Mouse (Mus musculus) intestine, postnatal 0 days (tissue): ENCODE data around the gene Pop5. TPM values are rescaled to one million over a fixed set of nuclear protein-coding genes. Genes with fewer than 3 reads are reported as not detected.
A peak's percentile ranks its signal among the peaks of the same experiment; 100 is the strongest.

Source experiments
- ATAC-seq: fragments of 200-750 bp; cut with Nextera tagmentation; 2 replicates; pipeline ENCODE4 v1.8.0; 2017; ENCODE audit warnings: mild to moderate bottlenecking, moderate TSS enrichment, moderate library complexity
- H3K27ac ChIP-seq: fragments of 300-500 bp; sonication (generic); 2 replicates; pipeline ENCODE4 v1.5.1; 2014; ENCODE audit warnings: mild to moderate bottlenecking, low read depth, low read length, moderate library complexity
- H3K27me3 ChIP-seq: fragments of 300-500 bp; sonication (generic); replicated peaks from 2 replicates; pipeline ENCODE4 v1.6.1; 2014; ENCODE audit warnings: low read length, mixed read lengths; ENCODE audit not compliant: control insufficient read depth, insufficient read depth
- H3K36me3 ChIP-seq: fragments of 300-500 bp; sonication (generic); 2 replicates; pipeline ENCODE4 v1.6.1; 2014; ENCODE audit warnings: mild to moderate bottlenecking, moderate library complexity; ENCODE audit not compliant: control insufficient read depth, insufficient read depth
- H3K4me1 ChIP-seq: fragments of 300-500 bp; sonication (generic); replicated peaks from 2 replicates; pipeline ENCODE4 v1.6.1; 2014; ENCODE audit warnings: antibody characterized with exemption, low read length, mixed read lengths; ENCODE audit not compliant: control insufficient read depth, insufficient read depth
- H3K4me2 ChIP-seq: fragments of 300-500 bp; sonication (generic); replicated peaks from 2 replicates; pipeline ENCODE4 v1.6.1; 2014; ENCODE audit warnings: low read depth, mild to moderate bottlenecking, moderate library complexity
- H3K4me3 ChIP-seq: fragments of 300-500 bp; sonication (generic); 2 replicates; pipeline ENCODE4 v1.5.1; 2014; ENCODE audit warnings: low read depth, low read length
- H3K9ac ChIP-seq: fragments of 300-500 bp; sonication (generic); 2 replicates; pipeline ENCODE4 v1.6.1; 2014; ENCODE audit warnings: mild to moderate bottlenecking, low read depth, low read length
- H3K9me3 ChIP-seq: fragments of 300-500 bp; sonication (generic); 2 replicates; pipeline ENCODE4 v1.6.1; 2016; ENCODE audit warnings: mixed run types; ENCODE audit not compliant: control insufficient read depth
- CTCF ChIP-seq: sonication (generic); IDR thresholded peaks from 2 replicates; pipeline ENCODE4 v1.5.1; 2016; ENCODE audit warnings: low read depth, mild to moderate bottlenecking, control low read depth, antibody characterized with exemption, moderate library complexity
- WGBS: fragments of 180-500 bp; shearing (Covaris S2); extraction: QIAGEN DNeasy Blood & Tissue Kit; methylation state at CpG from one replicate; pipeline ENCODE4 v1.1.7; 2014; 5-methylcytosine and 5-hydroxymethylcytosine counted together
- polyA plus RNA-seq: library from polyadenylated mRNA; unstranded; fragments of >200 nt; fragmentation: Nextera tagmentation; extraction: Ambion mirVana; gene quantifications from 2 replicates; pipeline ENCODE4 v1.2.1, GENCODE M21; 2015

Pop5 gene
- polyA plus RNA-seq, 1 experiment from 2014 or later, result 77.1 TPM

GRCm38 (mm10) chr5:115279226-115280049 is 43.8 kb downstream of the Pop5 start, which contains the start of gene Coq5:
Gene Coq5, plus strand, starts transcription at chr5:115279666.
- Histone ChIP-seq H3K36me3 (peaks cover 11% of the 10 kb centered on the region), H3K27me3 (no peaks in the 10 kb centered on the region), H3K27ac (peak within 1 kb of the TSS; percentile 68), H3K9ac (peak within 1 kb of the TSS; percentile 82), H3K9me3 (no peaks in the 10 kb centered on the region), H3K4me1 (no peaks in the 10 kb centered on the region), H3K4me2 (peak within 1 kb of the TSS; percentile 90), H3K4me3 (peak within 1 kb of the TSS; percentile 97)
- 3% methylated on average over 43 of the region's 45 CpGs for WGBS
- peak; percentile 67 for ATAC-seq
- no peak for TF ChIP-seq CTCF

DNA sequence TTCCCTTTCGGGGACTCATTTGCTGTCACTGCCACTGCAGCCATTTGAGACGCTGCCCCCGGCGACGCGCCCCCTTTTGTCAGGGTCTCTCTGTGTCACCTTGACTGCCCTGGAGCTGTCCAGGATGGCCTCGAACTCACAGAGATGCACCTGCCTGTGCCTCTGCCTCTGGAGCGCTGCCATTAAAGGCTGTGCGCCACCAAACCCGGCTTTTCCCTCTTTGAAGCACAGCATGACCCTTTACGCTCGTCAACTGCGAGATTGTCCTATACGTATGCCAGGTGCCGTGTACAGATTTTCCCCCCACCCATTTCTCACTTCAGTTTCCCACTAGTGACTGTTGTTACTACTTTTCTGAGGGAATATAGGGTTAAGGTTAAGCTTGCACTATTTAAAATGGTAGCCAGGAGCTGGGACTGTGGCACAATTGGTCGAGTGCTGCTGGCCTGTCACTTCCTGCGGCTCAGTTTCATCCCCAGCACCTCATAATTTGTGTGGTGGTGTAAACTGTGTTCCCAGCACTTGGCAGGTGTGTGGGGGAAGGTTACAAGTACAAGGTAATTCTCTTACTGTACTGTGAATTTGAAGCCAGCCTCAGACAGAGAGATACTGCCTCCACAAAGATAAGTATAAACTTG is 44.5 kb downstream of the Pop5 start:
- ATAC-seq, result no peak
- Histone ChIP-seq H3K27ac (peak overlapping the region; percentile 68), H3K4me3 (peak overlapping the region; percentile 97), H3K36me3 (peaks cover 18% of the 10 kb centered on the region), H3K9ac (peak overlapping the region; percentile 82), H3K9me3 (no peaks in the 10 kb centered on the region), H3K4me2 (peak overlapping the region; percentile 90), H3K27me3 (no peaks in the 10 kb centered on the region), H3K4me1 (no peaks in the 10 kb centered on the region)
- whole genome bisulfite sequencing, result 3% methylated on average over 17 of the region's 17 CpGs
- no peak for TF ChIP-seq CTCF

- TF ChIP-seq CTCF, result peak; percentile 65
- Histone ChIP-seq H3K4me3 (no peak overlapping the region), H3K27ac (no peak overlapping the region), H3K9me3 (no peaks in the 10 kb centered on the region), H3K4me1 (no peaks in the 10 kb centered on the region), H3K9ac (no peak overlapping the region), H3K4me2 (no peak overlapping the region), H3K27me3 (no peaks in the 10 kb centered on the region), H3K36me3 (peaks cover 31% of the 10 kb centered on the region)
- WGBS, result 85% methylated on average over 3 of the region's 3 CpGs
- no peak for ATAC-seq
Measured at GRCm38 (mm10) chr5:115284735-115285134, 49.1 kb downstream of the Pop5 start.

DNA sequence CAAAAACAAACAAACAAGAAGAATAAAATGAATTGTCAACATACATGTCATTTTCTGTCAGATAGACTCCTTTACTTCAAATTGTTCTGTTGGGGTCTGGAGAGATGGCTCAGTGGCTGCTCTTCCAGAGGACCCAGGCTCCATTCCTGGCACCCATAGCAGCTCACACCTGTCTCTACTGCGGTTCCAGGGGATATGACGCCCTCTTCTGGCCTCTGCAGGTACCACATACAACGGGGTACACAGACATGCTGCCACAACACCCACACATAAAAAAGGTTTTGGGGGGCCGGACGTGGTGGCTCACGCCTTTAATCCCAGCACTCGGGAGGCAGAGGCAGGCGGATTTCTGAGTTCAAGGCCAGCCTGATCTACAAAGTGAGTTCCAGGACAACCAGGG is 58.5 kb downstream of the Pop5 start:
- H3K4me1 ChIP-seq, result no peaks in the 10 kb centered on the region
- no peak overlapping the region for H3K4me3 ChIP-seq
- peaks cover 38% of the 10 kb centered on the region for H3K36me3 ChIP-seq
- 94% methylated on average over 8 of the region's 8 CpGs for WGBS
- H3K9me3 ChIP-seq, result no peaks in the 10 kb centered on the region
- peak; percentile 45 for TF ChIP-seq CTCF
- H3K27me3 ChIP-seq, result no peaks in the 10 kb centered on the region
- H3K27ac ChIP-seq, result no peak overlapping the region
- no peak for ATAC-seq
- H3K4me2 ChIP-seq, result no peak overlapping the region
- H3K9ac ChIP-seq, result no peak overlapping the region

Other genes with a start within 250 kb of the Pop5 start
- gene Sppl3, start 224.7 kb upstream of the Pop5 start, polyA plus RNA-seq, result 19.5 and 20.8 TPM in 2 replicates
- gene Gm10401, start 137.5 kb upstream of the Pop5 start, polyA plus RNA-seq, result 13.8 and 17.0 TPM in 2 replicates
- 100 and 113 TPM in 2 replicates for gene Acads, start 116.5 kb upstream of the Pop5 start, polyA plus RNA-seq
- gene Unc119b, start 100.9 kb upstream of the Pop5 start, polyA plus RNA-seq, result 10.1 and 12.2 TPM in 2 replicates
- gene Mlec, start 77.7 kb upstream of the Pop5 start, polyA plus RNA-seq, result 56.7 and 59.7 TPM in 2 replicates
- gene Cabp1, start 41.5 kb upstream of the Pop5 start, polyA plus RNA-seq, result 0.57 and 0.90 TPM in 2 replicates
- gene Rnf10, start 37.1 kb downstream of the Pop5 start, polyA plus RNA-seq, result 64.9 and 69.1 TPM in 2 replicates
- 31.3 and 32.4 TPM in 2 replicates for gene Coq5, start 43.8 kb downstream of the Pop5 start, polyA plus RNA-seq
- gene Dynll1, start 65.2 kb downstream of the Pop5 start, polyA plus RNA-seq, result 510 and 539 TPM in 2 replicates
- 105 and 117 TPM in 2 replicates for gene Srsf9, start 91.3 kb downstream of the Pop5 start, polyA plus RNA-seq
- gene Gatc, start 105.3 kb downstream of the Pop5 start, polyA plus RNA-seq, result 12.9 and 15.2 TPM in 2 replicates
- gene Triap1, start 105.4 kb downstream of the Pop5 start, polyA plus RNA-seq, result 49.8 and 51.9 TPM in 2 replicates
- 2,037 and 2,087 TPM in 2 replicates for gene Cox6a1, start 113.1 kb downstream of the Pop5 start, polyA plus RNA-seq
- 4.1 and 4.3 TPM in 2 replicates for gene Msi1, start 193.8 kb downstream of the Pop5 start, polyA plus RNA-seq
- 0.78 and 0.98 TPM in 2 replicates for gene Pla2g1b, start 230.4 kb downstream of the Pop5 start, polyA plus RNA-seq
- gene Sirt4, start 248.9 kb downstream of the Pop5 start, polyA plus RNA-seq, result 5.0 and 6.4 TPM in 2 replicates